Mouse (Mus musculus) layer of hippocampus, adult 11-12 months (tissue): ENCODE data around the gene Coq8a.
A peak's percentile ranks its signal among the peaks of the same experiment; 100 is the strongest.

Experiments
- DNase-seq: peaks from one replicate; pipeline ENCODE4 v3.0.0; 2022; ENCODE audit warnings: low spot score

Coq8a gene

GRCm38 (mm10) chr1:180197956-180198355 lies 1.4 kb downstream of the Coq8a start:
- DNase-seq: no peak

DNA sequence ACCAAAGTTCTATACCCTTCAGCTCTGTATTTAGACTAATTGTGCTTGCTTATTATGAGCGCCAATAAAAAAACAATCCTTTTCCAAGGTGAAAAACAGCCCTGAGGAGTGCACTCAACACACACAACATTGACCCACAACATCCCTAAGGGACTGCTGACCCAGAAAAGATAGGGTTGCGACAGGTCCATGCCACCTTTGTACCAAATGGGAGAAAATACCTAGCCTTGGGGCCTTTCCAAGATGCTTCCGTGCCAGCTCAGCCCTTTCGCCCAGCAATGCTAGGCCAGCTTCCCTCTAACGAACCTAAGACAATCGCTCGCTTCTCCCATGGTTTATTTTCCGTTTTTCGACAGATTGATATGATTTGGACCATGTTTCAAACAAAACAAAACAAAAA lies 2.9 kb downstream of the Coq8a start:
- DNase-seq: no peak

DNA sequence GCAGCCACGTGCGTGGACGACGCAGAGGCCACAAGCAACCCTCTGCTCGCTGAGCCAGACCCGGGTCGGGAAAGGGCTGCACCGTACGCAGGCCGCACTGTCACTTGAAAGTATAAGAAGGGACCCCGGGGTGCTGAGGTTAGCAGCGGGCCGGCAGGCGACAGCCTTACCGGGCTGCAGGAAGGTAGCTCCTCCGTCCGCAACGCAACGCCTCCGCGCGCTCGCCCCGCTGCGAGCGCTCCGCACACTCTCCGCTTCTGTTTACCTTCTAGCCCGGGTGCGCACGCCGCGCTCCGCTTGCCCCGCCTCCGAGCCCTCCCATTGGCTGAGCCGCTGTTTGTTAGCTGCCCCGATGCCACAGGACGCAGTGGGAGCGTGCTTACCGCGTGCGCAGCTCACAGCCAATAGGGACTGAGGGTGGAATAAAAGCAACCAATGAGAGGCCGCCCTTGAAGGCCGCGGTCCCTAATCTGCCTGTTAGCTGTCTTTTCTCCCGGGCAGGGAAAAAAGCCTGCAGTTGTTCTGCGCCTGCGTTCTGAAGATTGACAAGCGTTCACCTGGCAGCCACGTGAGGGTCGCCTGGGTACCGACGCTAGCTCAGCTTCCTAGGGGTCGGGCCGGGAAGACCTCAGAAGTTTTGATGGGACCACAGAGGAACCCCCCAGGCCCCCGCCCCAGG lies 3.6 kb downstream of the Coq8a start:
- peak; percentile 98 for DNase-seq

- peak; percentile 28 for DNase-seq
Observed at GRCm38 (mm10) chr1:180194781-180195471, 4.5 kb downstream of the Coq8a start.

DNA sequence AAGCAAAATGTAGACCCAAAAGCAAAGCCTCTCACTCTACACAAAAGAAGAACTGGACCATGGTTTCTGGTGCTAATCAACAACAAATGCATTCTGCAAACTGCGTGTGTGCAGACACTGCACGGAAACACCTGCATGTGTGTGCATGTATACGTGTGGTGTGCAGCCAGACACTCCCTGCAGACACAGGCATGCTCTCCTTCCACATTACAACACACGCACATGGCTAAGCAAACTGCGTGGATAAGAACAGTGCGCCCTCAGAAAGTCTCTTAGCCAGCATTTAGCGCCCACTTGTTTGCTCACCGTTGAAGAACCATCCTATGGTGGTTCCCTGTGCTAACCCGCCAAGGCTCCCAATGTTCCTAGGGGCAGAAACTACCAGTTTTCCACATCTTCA lies 5.4 kb downstream of the Coq8a start:
- no peak for DNase-seq

- DNase-seq: no peak
Observed at GRCm38 (mm10) chr1:180193391-180193935, 5.9 kb downstream of the Coq8a start.

DNA sequence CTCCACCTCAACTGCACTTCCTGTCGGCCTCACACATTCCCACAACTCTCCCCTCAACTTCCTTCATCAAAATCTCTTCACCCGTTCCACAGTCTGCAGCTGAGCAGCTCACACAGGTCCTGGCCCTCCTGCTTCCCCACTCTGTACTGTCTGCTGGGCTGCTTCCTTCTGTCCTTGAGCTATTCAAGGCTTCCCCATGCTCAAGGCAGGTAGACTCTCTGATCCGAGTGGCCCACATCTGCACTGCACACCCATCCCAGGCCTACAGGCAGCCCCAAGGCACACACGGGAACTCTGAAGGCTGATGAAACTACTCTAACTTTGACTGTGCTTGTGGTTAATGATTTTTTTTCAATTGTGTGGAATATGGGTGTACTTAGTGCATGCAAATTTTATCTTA lies 6.5 kb downstream of the Coq8a start:
- DNase-seq: no peak

DNA sequence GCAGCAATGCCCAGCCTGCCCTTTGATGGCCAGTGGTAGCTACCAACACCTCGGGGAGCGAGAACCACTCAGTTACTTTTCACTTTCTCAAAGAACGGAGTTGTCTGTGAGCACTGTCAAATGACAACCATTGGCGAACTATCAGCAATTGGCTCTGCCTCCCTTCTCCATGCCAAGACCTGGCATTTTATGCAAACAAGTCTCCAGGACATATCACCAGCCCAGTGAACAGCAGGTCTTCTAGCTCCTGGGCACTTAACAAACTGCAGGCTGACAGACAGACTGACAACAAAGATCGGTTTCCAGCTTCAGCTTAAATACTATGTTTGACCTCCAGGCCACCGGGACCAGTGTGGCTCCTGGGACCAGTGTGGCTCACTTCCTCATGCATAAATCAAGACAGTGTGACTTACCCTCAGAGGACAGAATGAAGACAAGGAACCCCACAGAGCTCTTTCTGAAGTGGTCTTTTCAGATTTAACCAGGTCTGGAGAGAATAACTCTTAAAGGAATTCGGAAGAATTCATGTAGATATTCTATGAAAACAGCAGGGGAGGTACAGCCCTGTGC lies 7.7 kb downstream of the Coq8a start:
- DNase-seq: no peak

DNA sequence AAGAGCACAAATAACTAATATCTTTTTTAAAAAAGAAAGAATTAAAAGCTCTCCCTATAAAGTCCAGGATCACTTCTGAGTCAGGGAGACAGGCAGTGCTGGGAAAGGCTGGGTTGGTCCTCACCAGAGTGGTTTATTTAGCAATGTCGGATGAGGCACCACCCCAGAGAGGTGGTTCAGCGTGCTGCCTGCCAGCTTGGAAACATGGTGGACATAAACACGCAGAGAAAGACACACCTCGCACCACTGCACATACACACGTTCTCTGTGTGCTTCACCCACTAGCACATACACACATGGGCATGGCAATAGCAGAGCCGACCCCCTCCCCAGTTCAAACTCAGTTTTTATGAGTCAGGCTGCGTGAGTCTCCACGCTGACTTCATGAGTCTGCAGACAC lies 8.3 kb downstream of the Coq8a start:
- no peak for DNase-seq

DNA sequence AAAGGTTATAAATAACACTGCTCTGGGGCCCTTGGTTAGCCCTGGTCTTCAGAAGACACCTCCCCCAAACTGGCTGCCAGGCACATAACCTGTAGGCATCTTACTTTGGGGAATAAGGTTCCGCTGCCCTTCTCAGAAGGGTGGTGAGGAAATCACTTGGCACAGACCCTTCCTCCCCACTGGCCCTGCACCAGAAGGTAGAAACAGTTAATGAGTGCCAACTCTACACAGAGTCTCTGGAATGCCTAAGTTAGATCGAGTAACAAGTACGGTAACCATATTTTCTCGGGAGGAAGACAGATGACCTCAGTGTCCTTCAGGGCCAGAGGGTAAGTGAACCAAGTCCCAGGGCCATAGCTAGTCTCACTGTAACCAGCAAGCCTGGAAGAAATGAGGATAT lies 10.5 kb downstream of the Coq8a start:
- DNase-seq: no peak

DNA sequence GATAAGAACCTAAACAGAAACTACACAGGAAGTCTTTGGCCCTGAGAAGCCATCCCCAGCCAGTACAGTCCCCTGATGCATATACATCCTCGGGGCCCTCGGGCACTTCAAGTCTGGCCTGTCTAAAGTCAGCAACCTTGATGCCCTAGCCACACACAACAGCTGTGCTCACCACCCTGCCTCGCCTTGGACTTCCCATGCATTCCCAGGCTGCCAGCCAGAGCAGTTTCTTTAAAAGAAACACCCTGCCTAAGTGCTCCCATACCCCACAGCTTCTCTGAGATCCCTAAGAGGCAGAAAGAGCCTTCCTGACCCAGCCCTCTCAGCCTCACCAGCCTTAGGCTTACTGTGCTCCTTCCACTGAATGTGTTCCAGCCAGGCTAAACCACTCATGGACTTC lies 13.0 kb downstream of the Coq8a start:
- no peak for DNase-seq

DNA sequence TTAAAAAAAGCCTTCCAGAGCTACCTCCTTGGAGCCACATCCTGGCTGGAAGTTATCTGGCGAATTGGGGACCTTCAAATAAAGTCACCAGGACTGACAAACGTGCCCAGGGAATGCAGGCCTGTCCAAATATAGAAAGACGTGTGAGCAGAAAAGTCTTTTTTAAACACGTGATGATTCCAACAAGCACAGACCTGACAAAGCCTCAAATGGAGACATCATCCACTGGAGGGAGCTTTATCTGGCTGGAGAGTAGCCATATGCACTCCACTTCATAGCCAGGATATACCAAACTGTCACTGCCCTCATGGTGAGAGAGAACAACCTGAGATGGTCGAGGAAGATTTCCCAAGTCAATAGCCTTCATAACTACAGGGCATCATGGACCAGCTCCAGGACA lies 13.5 kb downstream of the Coq8a start:
- DNase-seq: no peak

DNA sequence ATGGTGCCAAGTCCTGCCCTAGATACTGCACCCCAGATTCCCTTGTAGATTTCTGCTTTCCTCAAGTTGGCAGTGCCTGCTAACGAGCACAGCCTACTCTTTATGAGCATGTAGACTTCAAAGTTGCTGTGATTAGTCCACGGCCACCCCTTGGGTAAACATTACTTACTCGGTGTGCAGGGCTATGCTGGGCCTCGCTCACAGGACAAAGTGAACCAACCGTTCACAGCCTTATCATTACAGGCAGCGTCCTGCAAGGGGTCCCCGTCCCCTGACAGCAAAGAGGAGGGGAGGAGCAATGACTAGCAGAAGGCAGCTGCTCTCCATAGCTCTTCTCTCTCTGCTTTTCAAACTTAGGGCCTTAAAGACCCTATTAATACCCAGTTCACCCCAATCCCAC lies 14.6 kb downstream of the Coq8a start:
- no peak for DNase-seq

GRCm38 (mm10) chr1:180183525-180184159 lies 15.8 kb downstream of the Coq8a start:
- no peak for DNase-seq

DNA sequence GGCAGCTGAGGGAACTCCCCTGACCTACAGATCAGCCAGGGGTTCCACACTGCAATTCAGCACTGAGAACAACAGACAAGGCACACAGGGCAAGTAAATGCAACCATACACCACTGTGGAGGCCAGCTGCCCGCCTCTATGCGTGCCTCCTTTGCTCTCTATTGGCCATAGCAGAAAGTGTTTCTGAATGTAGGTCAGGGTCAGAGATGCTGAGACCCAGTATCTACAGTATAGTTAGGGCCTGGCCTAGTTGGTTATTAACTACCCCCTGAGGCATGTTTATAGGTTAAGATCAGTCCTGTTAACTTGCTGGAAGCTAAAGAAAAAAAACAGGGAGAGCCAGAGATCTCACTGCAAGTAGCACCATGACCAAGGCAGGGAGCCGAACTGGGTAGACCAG lies 16.7 kb downstream of the Coq8a start:
- no peak for DNase-seq

DNA sequence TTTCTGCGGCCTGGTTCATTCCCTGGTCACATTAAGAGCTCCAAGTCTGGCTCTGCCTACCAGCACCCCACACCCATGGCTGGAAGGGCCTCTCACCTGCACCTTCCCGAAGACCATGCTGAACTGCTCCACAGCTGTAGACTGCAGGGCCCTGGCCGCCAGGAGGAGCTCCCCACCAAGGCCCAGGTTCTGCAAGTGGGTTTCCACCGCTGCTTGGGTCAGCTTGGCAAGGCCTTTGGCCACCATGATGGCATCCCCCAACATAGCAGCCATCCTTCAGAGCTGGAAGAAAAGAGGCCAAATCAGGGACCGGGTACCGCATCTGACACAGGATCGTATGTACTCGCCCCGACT lies 17.5 kb downstream of the Coq8a start:
- DNase-seq: no peak

GRCm38 (mm10) chr1:180181304-180181965 lies 18.0 kb downstream of the Coq8a start:
- no peak for DNase-seq

GRCm38 (mm10) chr1:180179840-180180239 lies 19.6 kb downstream of the Coq8a start:
- no peak for DNase-seq

- DNase-seq: no peak
Observed at GRCm38 (mm10) chr1:180179100-180179499, 20.3 kb downstream of the Coq8a start.

GRCm38 (mm10) chr1:180178340-180178739 lies 21.1 kb downstream of the Coq8a start:
- DNase-seq: no peak

DNA sequence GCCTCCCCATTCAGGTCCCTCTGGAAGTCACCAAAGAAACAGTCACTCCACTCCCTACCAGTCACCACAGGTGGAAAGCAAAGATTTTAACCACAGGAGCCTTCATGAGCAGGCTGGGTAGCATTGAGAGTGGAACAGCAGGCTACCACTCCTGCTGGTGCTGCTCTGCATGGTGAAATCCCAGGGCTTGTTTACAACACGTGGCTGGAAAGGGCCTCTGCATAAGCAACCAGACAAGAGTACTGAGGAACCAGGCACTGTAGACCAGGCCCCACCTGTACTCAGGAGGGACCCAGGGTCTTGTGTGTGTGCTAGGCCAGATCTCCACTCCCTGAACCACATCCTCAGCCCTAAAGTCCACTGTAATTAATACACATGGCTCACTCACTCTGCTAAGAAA lies 22.6 kb downstream of the Coq8a start:
- no peak for DNase-seq

- DNase-seq: no peak
Observed at GRCm38 (mm10) chr1:180175635-180176034, 23.8 kb downstream of the Coq8a start.
